Mouse (Mus musculus) ES-E14 (cell line): ENCODE data around the gene A630076J17Rik.

ENCODE experiments used
- CHD2 ChIP-seq: IDR thresholded peaks from 2 replicates; pipeline ENCODE4 v1.6.1; 2014; ENCODE audit warnings: mild to moderate bottlenecking, low read depth, low read length, inconsistent platforms
- HCFC1 ChIP-seq: IDR thresholded peaks from 2 replicates; pipeline ENCODE4 v1.6.1; 2012; ENCODE audit warnings: low read length, inconsistent platforms, borderline replicate concordance; ENCODE audit not compliant: insufficient read depth
- MAFK ChIP-seq: IDR thresholded peaks from 2 replicates; pipeline ENCODE4 v1.6.1; 2014; ENCODE audit warnings: mild to moderate bottlenecking, low read depth, low read length, inconsistent platforms; ENCODE audit not compliant: insufficient read depth
- ZC3H11A ChIP-seq: IDR thresholded peaks from 2 replicates; pipeline ENCODE4 v1.6.1; 2012; ENCODE audit warnings: low read depth, mild to moderate bottlenecking, inconsistent platforms, low read length, borderline replicate concordance
- ZNF384 ChIP-seq: IDR thresholded peaks from 2 replicates; pipeline ENCODE4 v1.6.1; 2012; ENCODE audit warnings: low read depth, low read length, inconsistent platforms

DNA sequence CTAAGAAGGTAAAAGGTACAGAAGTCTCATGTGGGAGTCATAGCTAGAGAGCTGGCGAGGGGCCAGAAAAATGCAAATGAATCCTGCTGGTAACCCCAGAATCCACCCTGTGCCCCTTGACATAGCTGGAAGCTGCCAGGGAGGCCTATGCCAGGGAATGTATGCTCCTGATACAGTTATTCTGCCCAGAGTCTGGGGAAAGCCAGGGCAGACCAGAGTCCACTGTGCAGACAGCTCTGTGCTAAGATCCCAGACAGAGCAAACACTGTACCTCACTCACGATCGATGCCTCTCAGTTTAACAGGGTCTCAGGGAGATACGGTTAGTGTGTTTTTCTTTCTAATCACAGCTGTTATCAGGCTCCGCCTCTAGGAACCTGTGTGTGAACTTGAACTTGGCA lies 592 bp upstream of the A630076J17Rik start:
- TF ChIP-seq CHD2 (no peak), HCFC1 (no peak), ZNF384 (no peak), MAFK (no peak), ZC3H11A (no peak)
